Mouse (Mus musculus): Measurements from ENCODE around the gene Casp7.
"Not testable (repeated sequence)": the region's sequence is repeated elsewhere in the genome, so short reads cannot be mapped to it uniquely, and the experiment has no call there.

The Casp7 gene

DNA sequence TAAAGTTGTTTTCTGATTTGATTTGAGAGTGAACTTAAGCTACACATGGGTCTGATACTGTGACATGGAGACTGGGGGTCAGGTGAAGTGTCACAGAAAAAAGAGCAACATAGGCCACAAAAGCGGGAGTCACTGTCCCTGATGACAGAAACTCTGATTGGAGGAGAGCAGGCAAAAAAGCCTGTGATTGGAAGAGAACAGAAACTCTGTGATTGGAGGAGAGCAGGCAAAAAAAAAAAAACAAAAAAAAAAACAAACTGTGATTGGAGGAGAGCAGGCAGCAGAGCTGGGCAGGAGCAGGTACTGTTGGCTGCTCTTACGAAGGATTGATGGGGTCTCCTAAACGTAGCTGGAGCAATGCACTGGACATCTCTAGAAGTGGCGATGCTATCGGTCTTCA, 11.4 kb upstream of the Casp7 start:
- no peak for DNase-seq (ENCODE audit: low spot score in 2 of 2)

DNA sequence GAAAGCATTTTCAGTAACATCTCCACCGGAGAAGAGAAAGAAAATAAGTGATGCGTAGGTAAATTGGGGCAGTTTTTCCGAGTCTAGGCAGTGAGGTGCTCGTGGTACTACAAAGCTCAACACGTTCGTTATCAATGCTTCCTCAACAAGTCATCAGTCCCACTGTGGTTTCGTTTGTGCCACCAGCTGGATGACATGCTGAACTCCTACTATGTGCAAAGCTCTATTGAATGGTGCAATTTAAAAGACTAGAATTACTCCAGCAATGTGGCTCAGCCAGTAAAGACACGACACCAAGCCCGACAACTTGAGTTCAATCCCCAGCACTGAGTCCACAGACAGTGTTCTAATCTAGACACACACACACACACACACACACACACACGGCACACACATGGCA, 10.8 kb upstream of the Casp7 start:
- DNase-seq (ENCODE audit: low spot score in 2 of 2): no peak

DNA sequence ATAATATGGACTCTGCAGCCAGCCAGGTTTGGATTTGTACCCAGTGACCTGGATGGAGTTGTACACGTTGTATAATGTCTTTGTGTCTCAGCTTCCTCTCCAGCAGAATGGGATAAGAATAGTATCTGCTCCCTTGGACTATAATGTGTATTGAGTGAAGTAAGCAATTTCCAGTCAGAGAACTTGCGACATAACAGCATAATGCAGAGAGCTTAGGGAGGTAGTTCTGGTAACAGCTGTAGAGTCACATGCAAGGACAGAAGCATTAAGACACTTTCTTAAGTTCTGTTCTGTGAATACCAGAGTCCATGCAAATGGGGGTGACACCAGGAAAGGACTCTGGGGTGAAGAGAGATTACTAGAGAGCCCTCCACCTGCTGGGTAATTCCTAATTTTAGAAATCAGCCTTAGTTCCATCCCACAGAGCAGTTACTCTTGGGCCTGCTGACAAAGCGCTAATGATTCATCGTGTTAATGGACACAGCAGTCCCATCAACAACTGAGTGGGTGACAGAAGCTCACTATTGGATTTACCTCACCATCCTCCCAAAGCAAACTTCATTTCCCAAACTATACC, 9.1 kb upstream of the Casp7 start:
- no peak for DNase-seq (ENCODE audit: low spot score in 2 of 2)

DNA sequence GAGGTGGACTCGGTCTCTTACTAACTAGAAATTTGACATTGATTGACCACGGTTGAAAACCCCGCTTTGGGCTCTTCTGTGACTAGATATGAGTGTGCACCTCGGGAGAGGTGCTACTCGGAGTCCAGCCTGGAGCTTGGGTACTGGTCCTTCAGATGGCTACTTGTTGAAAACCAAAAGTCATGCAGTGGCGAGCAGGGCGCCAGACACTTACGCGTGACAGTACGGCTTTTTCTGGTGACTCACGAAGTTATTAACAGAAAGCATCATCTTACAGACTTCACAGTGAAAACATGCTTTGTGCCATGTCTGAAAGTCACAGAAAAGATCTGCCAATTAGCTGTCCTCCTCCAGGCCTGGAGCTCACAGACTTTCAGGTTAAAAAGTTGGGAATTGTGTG, 7.8 kb upstream of the Casp7 start:
- no peak for DNase-seq (ENCODE audit: low spot score in 2 of 2)

DNA sequence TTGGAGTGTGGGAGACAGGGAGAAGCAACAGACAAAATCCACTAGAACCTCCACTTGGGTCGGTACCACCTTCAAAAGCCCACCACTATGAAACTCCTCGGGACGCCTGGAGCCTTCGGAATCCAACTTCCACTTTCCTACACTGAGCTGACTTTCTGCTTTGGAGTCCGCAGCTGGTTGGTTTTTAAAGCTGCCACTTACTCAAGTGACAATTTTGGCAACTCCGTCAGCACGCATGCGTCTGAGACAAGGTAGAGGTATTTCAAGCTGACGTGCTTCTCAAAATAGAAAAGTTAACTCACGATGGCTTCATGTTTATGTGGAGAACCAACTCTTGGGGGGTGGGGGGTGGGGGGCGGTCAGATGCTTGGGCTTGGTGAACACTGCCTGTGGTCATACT, 7.0 kb upstream of the Casp7 start, which contains the start of gene Nrap:
Nrap (minus strand) TSS at position 159 of the 400 bp plus-strand sequence.
- no peak for DNase-seq (ENCODE audit: low spot score in 2 of 2)

DNA sequence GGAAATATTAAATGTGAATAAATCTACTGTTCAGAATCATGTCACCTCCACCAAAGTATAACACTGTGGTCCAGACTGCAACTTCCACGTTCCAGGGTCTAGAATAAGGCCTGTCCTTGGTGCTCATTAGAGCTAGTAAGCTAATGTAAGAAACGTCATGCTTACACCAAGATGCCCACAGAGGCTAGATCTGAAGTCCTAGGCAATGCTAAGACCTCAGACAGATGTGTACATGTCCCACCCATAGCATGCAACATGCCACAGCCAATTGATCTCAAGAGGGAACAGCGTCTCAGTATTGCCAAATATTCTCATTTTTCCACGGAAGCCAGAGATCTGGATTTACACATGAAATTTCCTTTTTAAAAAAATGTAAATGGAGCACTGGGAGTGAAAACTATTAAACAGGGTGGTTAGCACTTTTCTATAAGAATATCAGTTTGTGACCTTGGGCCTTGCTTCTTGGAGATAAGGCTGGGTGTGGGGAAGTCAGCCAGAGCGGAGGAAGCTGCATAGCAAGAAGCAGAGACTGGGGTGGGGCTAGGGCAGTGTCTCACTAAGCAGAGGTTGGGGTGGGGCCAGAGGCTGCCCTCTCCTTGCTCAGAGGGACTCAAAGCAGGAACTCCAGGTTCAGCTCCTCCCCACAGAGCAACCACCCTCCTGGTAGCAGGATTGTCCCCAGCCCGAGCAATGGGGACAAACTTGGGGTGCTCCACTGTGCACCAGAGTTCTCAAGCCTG, 5.5 kb upstream of the Casp7 start:
- DNase-seq (ENCODE audit: low spot score in 2 of 2): no peak

DNA sequence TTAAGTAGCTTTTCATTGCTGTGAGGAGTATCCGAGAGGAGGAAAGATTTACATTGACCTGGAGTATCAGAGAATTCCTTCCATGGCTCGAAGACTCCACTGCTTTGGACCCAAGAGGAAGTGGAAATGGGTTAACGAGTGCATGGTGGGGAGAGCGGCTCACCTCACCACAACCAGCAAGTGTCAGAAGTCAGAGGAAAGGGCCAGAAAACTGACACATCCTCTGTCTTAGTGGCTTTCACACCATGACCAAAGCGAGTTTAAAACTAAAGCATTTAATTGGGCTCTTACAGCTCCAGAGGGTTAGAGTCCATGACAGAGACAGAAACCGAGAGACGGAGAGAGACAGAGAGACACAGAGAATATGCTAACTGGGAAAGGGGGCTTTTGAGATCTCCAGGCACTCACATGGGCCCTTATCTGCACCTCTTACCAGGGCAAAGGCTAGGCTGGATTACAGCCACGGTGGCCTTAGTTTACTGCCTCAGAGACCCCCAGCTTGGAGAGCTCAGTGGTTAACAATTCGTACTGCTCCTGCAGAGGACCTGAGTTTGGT, 3.5 kb upstream of the Casp7 start:
- DNase-seq (ENCODE audit: low spot score in 2 of 2): no peak

DNA sequence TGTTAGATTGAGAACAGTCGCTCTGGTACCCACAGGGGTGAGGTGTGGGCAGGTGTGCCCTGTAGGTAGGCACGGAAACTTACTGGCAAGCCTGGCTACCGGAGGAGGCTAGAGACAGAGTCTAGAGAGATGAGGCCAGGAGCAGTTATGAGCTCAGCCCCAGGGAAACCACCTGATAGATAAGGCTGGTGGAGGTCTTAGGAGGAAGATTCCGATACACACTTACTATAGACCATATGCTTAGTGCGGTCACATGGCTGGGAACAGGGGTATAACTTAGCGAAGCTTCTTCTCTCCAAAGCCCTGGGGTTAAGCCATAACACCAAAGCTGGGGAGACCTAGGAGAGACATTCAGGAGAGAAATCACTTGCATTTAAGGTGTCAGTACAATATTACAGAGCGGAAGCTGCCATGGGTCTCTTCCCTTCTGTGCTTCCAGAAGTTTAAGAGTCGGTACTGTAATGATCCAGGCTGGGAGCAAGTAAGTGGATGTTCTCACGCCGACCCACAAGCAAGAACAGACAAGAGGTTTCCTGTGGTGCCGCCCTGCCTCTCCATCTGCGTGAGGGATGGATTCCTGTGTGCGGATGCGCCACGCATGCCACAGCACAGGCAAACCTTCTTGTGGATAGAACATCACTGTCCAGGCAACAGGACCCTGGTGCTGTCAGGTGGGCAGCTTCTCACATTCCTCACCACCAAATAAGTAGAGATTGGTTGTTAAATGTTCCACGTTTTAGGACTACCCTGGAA, 1.6 kb upstream of the Casp7 start:
- no peak for DNase-seq (ENCODE audit: low spot score in 2 of 2)

DNA sequence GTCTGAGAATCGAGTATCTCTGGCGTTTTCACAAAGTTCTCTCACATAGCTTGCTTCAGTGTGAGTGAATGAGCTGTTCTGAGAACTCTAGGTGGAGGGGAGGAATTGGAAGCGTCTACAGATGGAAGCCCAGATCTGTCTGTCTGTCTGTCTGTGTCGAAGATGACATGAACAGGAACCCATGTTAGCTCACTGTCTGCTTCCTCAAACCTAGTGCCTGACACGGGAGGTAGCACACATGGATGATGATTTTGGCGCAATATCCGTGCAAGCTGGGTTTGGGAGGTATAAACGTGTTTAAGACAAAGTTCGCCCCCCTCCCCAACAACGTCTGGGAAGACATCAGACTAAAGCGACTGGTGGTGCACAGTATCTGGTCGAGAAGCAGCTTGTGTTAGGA, 702 bp upstream of the Casp7 start:
- DNase-seq (ENCODE audit: low spot score in 2 of 2): no peak

DNA sequence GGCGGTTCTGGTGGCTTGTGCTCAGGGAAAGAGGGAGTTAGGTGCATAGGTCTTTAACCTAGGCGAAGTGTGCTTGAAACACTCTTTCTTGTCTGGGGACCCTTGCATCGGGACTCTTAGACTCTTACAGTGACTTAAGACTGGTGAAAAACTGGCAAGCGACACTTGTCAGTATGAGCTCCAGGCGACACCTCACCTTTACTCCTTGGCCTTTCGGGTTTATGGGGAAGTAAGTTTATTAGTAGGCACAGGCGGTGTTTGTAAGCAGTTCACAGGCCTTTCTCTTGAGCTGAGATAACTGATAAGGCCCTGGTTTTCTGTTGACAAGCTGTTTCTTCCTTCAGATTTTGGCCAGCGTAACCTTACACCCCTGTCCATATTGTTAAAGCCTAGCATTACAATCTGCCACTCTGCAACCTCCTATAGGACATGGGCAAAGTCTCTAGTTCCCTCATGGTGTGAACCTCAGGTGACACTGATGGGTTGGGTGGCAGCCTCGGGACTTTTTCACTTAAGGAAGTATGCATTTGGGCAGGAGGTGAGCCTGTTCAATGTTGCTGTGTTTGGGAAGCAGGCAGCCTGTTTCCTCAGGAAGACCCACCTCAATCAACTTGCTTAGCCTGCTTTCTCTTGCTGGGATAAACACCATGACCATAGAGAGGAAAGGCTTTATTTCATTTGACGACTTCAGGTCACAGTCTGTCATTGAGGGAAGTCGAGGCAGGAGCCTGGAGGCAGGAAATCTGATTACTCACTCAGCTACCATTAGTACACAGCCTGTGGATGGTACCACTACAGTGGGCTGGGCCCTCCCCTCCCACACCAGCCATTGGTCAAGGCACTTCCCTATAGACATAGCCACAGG, 966 bp downstream of the Casp7 start:
- DNase-seq (ENCODE audit: low spot score in 2 of 2): no peak

DNA sequence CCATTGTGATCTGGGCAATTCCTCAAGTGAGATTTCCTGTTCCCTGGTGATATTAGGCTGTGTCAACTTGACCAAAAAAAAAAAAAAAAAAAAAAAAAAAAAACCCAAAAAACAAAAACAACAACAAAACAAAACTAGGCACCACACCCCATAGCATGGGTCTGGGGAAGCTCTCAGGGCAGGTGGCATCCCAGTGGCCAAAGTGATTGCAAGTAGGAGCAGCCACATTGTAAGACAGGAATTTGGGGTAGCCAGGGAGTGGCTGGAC, 1.5 kb downstream of the Casp7 start:
- DNase-seq (ENCODE audit: low spot score in 2 of 2): no peak

DNA sequence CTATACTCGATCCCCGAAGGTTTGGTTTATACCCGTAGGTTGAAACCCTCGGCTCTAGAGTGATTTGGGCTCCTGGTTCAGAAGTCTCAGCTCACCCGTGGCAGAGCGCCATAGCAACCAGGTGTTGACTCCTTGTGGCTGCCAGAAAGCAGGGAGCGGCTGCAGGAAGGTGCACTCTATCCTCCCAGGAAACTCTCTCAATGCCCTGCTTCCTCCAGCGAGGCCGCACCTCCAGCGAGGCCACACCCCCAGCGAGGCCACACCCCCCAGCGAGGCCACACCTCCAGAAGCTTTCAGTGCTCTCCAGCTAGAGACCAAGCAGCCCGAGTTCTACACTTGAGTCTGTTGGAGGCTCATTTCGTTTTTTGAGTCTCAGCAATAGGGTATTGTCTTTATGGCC, 3.3 kb downstream of the Casp7 start:
- DNase-seq (ENCODE audit: low spot score in 2 of 2): no peak

DNA sequence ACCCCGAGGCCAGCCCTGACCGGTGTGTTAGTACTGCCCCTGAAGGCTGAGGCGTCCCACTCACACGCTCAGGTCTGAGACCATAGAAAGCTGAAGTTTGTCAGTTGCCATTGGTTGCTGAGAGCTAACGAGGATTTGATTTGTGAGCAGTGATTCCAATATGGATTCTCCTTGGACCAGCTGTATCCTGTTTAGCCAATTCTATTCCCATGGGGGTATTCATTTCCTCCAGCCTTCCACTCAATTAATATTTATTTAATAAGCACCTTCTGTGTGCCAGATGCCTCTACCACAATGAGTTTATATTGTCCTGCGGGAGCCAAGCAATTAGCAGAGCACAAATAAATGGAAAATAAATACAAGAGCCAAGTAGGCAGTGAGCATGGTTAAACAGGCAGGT, 4.9 kb downstream of the Casp7 start:
- DNase-seq (ENCODE audit: low spot score in 2 of 2): no peak

DNA sequence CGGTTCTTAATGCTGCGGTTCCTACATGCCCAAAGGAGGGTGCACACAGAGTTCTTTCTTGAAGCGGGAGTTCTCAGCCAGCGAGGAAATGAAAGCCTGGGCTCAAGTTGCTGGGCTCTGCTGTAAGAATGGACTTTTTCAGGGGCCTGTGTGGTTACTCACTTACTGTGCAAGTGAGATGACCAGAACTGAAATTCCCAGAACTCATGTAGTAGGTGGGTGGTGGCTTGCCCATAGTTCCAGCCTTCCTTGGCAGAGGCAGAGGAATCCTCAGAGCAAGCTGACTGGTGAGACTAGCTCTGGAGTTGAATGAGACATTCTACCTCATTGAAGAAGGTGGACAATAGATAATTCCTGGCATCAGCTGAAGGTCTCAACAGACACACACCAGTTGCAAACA, 8.9 kb downstream of the Casp7 start:
- DNase-seq (ENCODE audit: low spot score in 2 of 2): no peak

DNA sequence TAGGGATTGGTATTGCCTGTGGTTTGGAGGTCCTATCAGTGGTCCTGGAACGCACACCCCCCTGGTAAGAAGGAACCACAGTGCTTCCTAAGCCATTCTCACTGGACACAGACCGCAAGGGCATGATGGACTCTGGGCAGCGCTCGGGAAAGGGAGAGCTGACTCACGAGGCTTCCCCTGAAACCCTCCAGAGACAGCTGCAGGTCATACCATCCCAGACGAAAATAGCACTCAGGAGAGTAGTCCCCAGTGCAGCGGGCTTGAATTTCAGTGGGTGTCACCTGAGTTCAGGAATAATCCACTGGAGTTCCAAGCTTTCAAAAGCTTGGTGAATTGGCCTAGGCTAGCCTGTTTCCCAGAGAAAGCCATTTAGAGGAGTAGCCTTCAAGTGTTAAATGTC, 9.7 kb downstream of the Casp7 start:
- no peak for DNase-seq (ENCODE audit: low spot score in 2 of 2)

DNA sequence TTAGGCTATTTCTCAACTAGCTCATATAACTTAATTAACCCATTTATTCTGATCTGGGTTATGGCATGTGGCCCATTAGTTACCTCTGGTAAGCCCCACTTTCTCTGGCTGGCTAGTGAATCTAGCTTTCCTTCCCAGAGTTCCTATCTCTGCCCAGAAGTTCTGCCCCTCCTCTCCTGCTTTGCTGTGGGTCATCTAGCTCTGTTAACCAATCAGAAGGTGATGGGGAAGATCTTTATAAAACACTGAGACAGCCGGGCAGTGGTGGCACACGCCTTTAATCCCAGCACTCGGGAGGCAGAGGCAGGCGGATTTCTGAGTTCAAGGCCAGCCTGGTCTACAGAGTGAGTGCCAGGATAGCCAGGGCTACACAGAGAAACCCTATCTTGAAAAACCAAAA, 13.0 kb downstream of the Casp7 start:
- DNase-seq (ENCODE audit: low spot score in 2 of 2): not testable (repeated sequence)

DNA sequence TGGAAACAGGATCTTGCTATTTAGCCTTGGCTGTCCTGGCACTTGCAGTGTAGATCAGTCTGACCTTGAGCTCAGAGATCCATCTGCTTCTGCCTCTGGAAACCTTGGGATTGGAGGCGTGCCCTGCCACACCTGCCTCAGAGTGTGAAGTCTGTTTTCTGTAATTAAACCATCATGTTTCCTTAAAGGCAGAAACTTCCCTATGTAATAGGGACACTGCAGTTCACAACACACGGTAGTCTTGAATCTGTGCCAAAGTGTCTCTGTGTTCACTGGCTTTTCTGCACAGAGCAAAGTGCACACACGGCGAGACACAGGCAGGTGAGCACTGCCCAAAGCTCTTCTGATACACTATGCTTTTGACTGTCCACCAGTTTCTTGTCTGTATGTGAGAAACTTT, 21.5 kb downstream of the Casp7 start:
- DNase-seq (ENCODE audit: low spot score in 2 of 2): no peak

DNA sequence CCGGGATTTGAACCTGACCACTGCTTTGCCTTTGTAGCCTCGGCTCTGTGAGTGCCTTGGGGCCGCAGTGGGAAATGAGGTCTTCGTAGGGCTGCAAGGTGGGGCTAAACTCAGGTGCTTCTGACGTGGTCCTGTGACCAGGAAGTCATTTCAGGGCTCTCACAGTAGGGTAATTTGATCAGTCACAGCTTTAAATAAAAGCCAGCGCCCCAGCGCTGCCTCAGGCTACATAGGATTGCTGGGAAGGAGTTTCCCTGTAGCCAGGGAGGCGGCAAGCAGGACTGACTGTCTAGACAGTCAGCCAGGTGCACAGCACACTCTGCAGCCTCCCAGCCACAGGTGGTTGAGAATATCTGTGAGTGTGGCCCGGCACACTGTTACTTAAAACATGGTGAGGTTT, 22.5 kb downstream of the Casp7 start:
- no peak for DNase-seq (ENCODE audit: low spot score in 2 of 2)

DNA sequence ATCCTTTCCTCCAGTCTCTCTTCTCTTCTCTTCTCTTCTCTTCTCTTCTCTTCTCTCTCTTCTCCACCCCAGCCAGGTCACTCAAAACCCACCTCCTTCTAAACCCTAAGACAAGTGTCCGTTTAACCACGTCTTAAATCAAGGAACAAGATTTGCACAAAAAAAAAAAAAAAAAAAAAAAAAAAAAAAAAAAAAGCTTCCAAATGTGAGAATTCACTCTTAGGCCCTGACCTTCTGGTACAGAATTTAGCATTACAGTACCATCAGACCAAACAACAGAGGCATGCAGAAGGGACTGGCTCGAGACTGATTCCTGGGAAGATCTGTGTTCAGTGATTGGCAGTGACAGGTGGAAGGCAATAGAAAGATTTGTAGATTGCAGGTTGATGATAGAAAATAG, 23.4 kb downstream of the Casp7 start:
- no peak for DNase-seq (ENCODE audit: low spot score in 2 of 2)

DNA sequence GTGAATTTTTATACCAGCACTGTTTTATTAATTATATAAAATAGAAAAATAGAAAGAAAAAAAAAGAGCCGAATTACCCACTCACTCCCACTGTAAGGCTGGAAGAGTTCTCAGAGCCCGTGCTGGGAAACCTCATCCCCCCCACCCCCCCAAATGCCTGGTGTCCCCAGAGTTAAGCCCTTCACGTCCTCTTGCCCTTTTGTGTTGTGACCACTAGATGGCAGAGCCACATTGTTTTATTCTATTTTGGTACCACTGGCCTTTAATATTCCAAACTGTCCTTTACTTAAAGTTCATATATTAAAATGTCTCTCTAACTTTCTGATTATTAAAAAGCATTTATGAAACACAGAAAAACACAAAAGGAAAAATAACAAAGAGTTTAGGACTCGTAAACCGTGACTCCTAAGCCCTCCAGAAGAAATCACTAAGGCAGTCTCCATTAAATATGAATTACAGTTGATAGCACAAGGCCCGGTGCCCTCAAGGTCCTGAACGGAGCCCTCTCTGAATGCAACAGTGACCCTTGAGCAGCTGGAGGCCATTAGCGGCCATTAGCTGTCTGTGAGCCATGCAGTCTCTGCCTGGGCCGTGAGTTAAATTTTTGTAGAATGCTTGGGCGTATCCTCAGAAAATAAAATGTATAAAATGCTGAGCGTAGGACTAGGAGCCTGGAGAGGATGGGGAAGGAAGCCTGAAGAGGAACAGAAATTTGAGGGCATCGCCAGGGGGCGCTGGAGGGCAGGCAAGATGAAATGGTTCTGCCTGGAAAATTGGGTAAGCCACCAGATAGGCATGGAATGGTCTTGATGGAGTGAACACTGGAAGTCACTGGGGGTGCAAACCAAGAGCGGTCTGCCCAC, 25.8 kb downstream of the Casp7 start:
- peak; percentile 84 to 92 for DNase-seq (ENCODE audit: low spot score in 2 of 2)

DNA sequence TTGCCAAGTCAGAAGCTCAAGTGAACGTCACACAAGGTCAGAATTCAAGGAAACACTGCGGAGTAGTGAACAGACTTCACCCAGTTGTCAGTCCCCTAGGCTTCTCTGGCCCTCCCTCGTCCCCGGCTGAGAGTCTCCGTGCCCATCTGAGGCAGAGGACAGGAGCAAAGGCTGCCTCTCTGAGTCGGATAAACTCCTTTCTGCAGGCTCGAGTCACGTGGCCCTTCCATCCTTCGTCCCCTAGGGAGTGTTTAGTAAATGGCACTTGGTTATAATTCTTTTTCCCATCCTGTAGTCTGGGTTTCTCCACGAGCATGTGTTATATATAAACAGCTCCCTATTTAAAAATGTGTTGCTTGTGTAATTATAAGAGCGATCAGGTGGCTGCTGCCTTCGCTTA, 26.4 kb downstream of the Casp7 start:
- peak; percentile 27 to 36 for DNase-seq (ENCODE audit: low spot score in 2 of 2)

Data from frontal cortex, postnatal 14 days (tissue).